Mouse (Mus musculus): ENCODE data around the gene Gria1. TPM values are rescaled to one million over a fixed set of nuclear protein-coding genes. Genes with fewer than 3 reads are reported as not detected.

The Gria1 gene
- polyA plus RNA-seq (2012; fragmentation: generic; extraction: Trizol), result 0.04 TPM

- no peak within 1 kb of the TSS for H3K4me3 ChIP-seq
- TF ChIP-seq MAX (IDR thresholded peaks at IDR 0.05; ENCODE audit: low read depth) (no peak), POLR2A (IDR thresholded peaks at IDR 0.05; ENCODE audit: insufficient read length, low read depth) (no peak), SRF (IDR thresholded peaks at IDR 0.05; ENCODE audit: control insufficient read depth, insufficient read length, low read depth) (no peak), USF1 (IDR thresholded peaks at IDR 0.05; ENCODE audit: low read depth) (no peak), MYOD1 (IDR thresholded peaks at IDR 0.05; ENCODE audit: control insufficient read depth in 1 of 3, insufficient read length in 2 of 3, low read depth in 2 of 3) (no peak), MYOG (IDR thresholded peaks at IDR 0.05; ENCODE audit: control insufficient read depth in 1 of 3, insufficient read depth in 1 of 3, insufficient read length in 2 of 3, low read depth in 2 of 3) (no peak), E2F4 (IDR thresholded peaks at IDR 0.05; ENCODE audit: insufficient read depth) (no peak), TCF12 (IDR thresholded peaks at IDR 0.05; ENCODE audit: insufficient read depth, poor library complexity, severe bottlenecking) (no peak), CEBPB (IDR thresholded peaks at IDR 0.05; ENCODE audit: insufficient read depth, poor library complexity, severe bottlenecking) (no peak), REST (IDR thresholded peaks at IDR 0.05; ENCODE audit: insufficient read depth, insufficient read length) (no peak), TCF3 (IDR thresholded peaks at IDR 0.05; ENCODE audit: insufficient read length, low read depth) (no peak), POLR2AphosphoS2 (IDR thresholded peaks at IDR 0.05; ENCODE audit: insufficient read length, low read depth) (no peak)
These were observed at the start of gene Gria1 for GRCm38 (mm10) chr11:57011024-57011690. Gene Gria1, plus strand, starts transcription at chr11:57011387.

GRCm38 (mm10) chr11:56961751-56962150 is 49.4 kb upstream of the Gria1 start:
- Histone ChIP-seq H3K4me3 (no peak overlapping the region), H3K36me3 (ENCODE audit: control insufficient read depth, insufficient read depth) (no peaks in the 10 kb centered on the region), H3K4me2 (ENCODE audit: low read depth) (no peak overlapping the region), H3K27me3 (ENCODE audit: control insufficient read depth, insufficient read depth, insufficient read length) (no peaks in the 10 kb centered on the region), H3ac (ENCODE audit: control insufficient read depth, insufficient read length) (no peak overlapping the region), H3K79me2 (ENCODE audit: control insufficient read depth, insufficient read depth) (no peaks in the 10 kb centered on the region)
- TF ChIP-seq MYOD1 (IDR thresholded peaks at IDR 0.05; ENCODE audit: control insufficient read depth in 1 of 3, insufficient read length in 2 of 3, low read depth in 2 of 3), result no peak
- TF ChIP-seq USF1 (IDR thresholded peaks at IDR 0.05; ENCODE audit: low read depth), result no peak
- TF ChIP-seq SRF (IDR thresholded peaks at IDR 0.05; ENCODE audit: control insufficient read depth, insufficient read length, low read depth), result no peak
- TF ChIP-seq POLR2A (IDR thresholded peaks at IDR 0.05; ENCODE audit: insufficient read length, low read depth), result no peak
- no peak for TF ChIP-seq CEBPB (IDR thresholded peaks at IDR 0.05; ENCODE audit: insufficient read depth, poor library complexity, severe bottlenecking)
- TF ChIP-seq MAX (IDR thresholded peaks at IDR 0.05; ENCODE audit: low read depth), result no peak

More at GRCm38 (mm10) chr11:57011024-57011690, at the start of gene Gria1:
- peak within 1 kb of the TSS; percentile 43 for H3K4me2 ChIP-seq (ENCODE audit: low read depth)
- H3K36me3 ChIP-seq (ENCODE audit: control insufficient read depth, insufficient read depth), result no peaks in the 10 kb centered on the region
- H3K27me3 ChIP-seq (ENCODE audit: control insufficient read depth, insufficient read depth, insufficient read length), result no peaks in the 10 kb centered on the region
- H3ac ChIP-seq (ENCODE audit: control insufficient read depth, insufficient read length), result no peak within 1 kb of the TSS
- H3K79me2 ChIP-seq (ENCODE audit: control insufficient read depth, insufficient read depth), result no peaks in the 10 kb centered on the region

- Histone ChIP-seq H3K79me2 (ENCODE audit: control insufficient read depth, insufficient read depth) (no peaks in the 10 kb centered on the region), H3K27me3 (ENCODE audit: control insufficient read depth, insufficient read depth, insufficient read length) (no peaks in the 10 kb centered on the region), H3K4me3 (no peak overlapping the region), H3K36me3 (ENCODE audit: control insufficient read depth, insufficient read depth) (no peaks in the 10 kb centered on the region), H3ac (ENCODE audit: control insufficient read depth, insufficient read length) (no peak overlapping the region), H3K4me2 (ENCODE audit: low read depth) (no peak overlapping the region)
- TF ChIP-seq REST (IDR thresholded peaks at IDR 0.05; ENCODE audit: insufficient read depth, insufficient read length) (no peak), CEBPB (IDR thresholded peaks at IDR 0.05; ENCODE audit: insufficient read depth, poor library complexity, severe bottlenecking) (no peak), MYOD1 (IDR thresholded peaks at IDR 0.05; ENCODE audit: control insufficient read depth in 1 of 3, insufficient read length in 2 of 3, low read depth in 2 of 3) (no peak), MAX (IDR thresholded peaks at IDR 0.05; ENCODE audit: low read depth) (no peak), TCF3 (IDR thresholded peaks at IDR 0.05; ENCODE audit: insufficient read length, low read depth) (no peak), E2F4 (IDR thresholded peaks at IDR 0.05; ENCODE audit: insufficient read depth) (no peak), USF1 (IDR thresholded peaks at IDR 0.05; ENCODE audit: low read depth) (no peak), TCF12 (IDR thresholded peaks at IDR 0.05; ENCODE audit: insufficient read depth, poor library complexity, severe bottlenecking) (no peak), MYOG (IDR thresholded peaks at IDR 0.05; ENCODE audit: control insufficient read depth in 1 of 3, insufficient read depth in 1 of 3, insufficient read length in 2 of 3, low read depth in 2 of 3) (no peak), POLR2A (IDR thresholded peaks at IDR 0.05; ENCODE audit: insufficient read length, low read depth) (no peak), SRF (IDR thresholded peaks at IDR 0.05; ENCODE audit: control insufficient read depth, insufficient read length, low read depth) (no peak), POLR2AphosphoS2 (IDR thresholded peaks at IDR 0.05; ENCODE audit: insufficient read length, low read depth) (no peak)
These were observed 38.4 kb upstream of the Gria1 start for GRCm38 (mm10) chr11:56972814-56973213.

GRCm38 (mm10) chr11:56984321-56985000 is 26.7 kb upstream of the Gria1 start:
- Histone ChIP-seq H3K36me3 (ENCODE audit: control insufficient read depth, insufficient read depth) (no peaks in the 10 kb centered on the region), H3K4me2 (ENCODE audit: low read depth) (no peak overlapping the region), H3ac (ENCODE audit: control insufficient read depth, insufficient read length) (no peak overlapping the region), H3K79me2 (ENCODE audit: control insufficient read depth, insufficient read depth) (no peaks in the 10 kb centered on the region), H3K27me3 (ENCODE audit: control insufficient read depth, insufficient read depth, insufficient read length) (no peaks in the 10 kb centered on the region), H3K4me3 (no peak overlapping the region)
- TF ChIP-seq TCF3 (IDR thresholded peaks at IDR 0.05; ENCODE audit: insufficient read length, low read depth), result no peak
- no peak for TF ChIP-seq MAX (IDR thresholded peaks at IDR 0.05; ENCODE audit: low read depth)
- no peak for TF ChIP-seq E2F4 (IDR thresholded peaks at IDR 0.05; ENCODE audit: insufficient read depth)
- TF ChIP-seq USF1 (IDR thresholded peaks at IDR 0.05; ENCODE audit: low read depth), result no peak
- no peak for TF ChIP-seq TCF12 (IDR thresholded peaks at IDR 0.05; ENCODE audit: insufficient read depth, poor library complexity, severe bottlenecking)
- TF ChIP-seq MYOG (IDR thresholded peaks at IDR 0.05; ENCODE audit: control insufficient read depth in 1 of 3, insufficient read depth in 1 of 3, insufficient read length in 2 of 3, low read depth in 2 of 3), result no peak
- TF ChIP-seq REST (IDR thresholded peaks at IDR 0.05; ENCODE audit: insufficient read depth, insufficient read length), result no peak
- no peak for TF ChIP-seq SRF (IDR thresholded peaks at IDR 0.05; ENCODE audit: control insufficient read depth, insufficient read length, low read depth)
- no peak for TF ChIP-seq CEBPB (IDR thresholded peaks at IDR 0.05; ENCODE audit: insufficient read depth, poor library complexity, severe bottlenecking)
- no peak for TF ChIP-seq POLR2A (IDR thresholded peaks at IDR 0.05; ENCODE audit: insufficient read length, low read depth)
- no peak for TF ChIP-seq MYOD1 (IDR thresholded peaks at IDR 0.05; ENCODE audit: control insufficient read depth in 1 of 3, insufficient read length in 2 of 3, low read depth in 2 of 3)
- no peak for TF ChIP-seq POLR2AphosphoS2 (IDR thresholded peaks at IDR 0.05; ENCODE audit: insufficient read length, low read depth)
